Comparison of ENCODE assay signal across 8 mouse cellular contexts in genomic region chrX:48208519-48209185, GRCm38 (mm10). TPM values are rescaled to one million over a fixed set of nuclear protein-coding genes. Genes with fewer than 3 reads are reported as not detected.
DNase-seq lines count a peak whose midpoint lies in the region; ATAC-seq and TF ChIP-seq lines count a peak whose summit lies in the region.

Zdhhc9 (minus strand) TSS chrX:48208878.

- H3K4me3 ChIP-seq in heart, embryonic 11.5 days (ENCODE audit: low read depth, low read length), result peak within 1 kb of the TSS; percentile 66
- H3K4me3 ChIP-seq in kidney, embryonic 16.5 days (ENCODE audit: low read length), result peak within 1 kb of the TSS; percentile 60
- peak within 1 kb of the TSS; percentile 98 for H3K4me3 ChIP-seq in liver, adult 2 months (ENCODE audit: insufficient read depth, low read depth, low read length)
- peak within 1 kb of the TSS; percentile 64 for H3K4me3 ChIP-seq in myocyte

- peaks cover 9% of the 10 kb centered on the region; the same call in 1 of the 2 replicates for H3K79me2 ChIP-seq in liver, adult 2 months (ENCODE audit: control insufficient read depth, insufficient read depth, low read length)
- H3K79me2 ChIP-seq in myocyte (ENCODE audit: control insufficient read depth, insufficient read depth), result no peaks in the 10 kb centered on the region

- no peak for TF ChIP-seq CTCF in liver, adult 2 months (IDR thresholded peaks at IDR 0.05; ENCODE audit: low read depth, low read length)

- DNase-seq in B cell, adult 2 months, result peak; percentile 83 to 86
- peak; percentile 96 for DNase-seq in brain, adult 2 months (ENCODE audit: low read depth, low spot score)
- DNase-seq in liver, adult 2 months (ENCODE audit: extremely low read depth, low read depth, low spot score), result peak; percentile 86
- DNase-seq in splenic B cell, adult 2 months (ENCODE audit: low read depth, low spot score), result peak; percentile 92

- peaks cover 4% of the 10 kb centered on the region; the same call in 1 of the 2 replicates for H3K27me3 ChIP-seq in heart, embryonic 11.5 days (ENCODE audit: control insufficient read depth, insufficient read depth, low read length)
- no peaks in the 10 kb centered on the region for H3K27me3 ChIP-seq in kidney, embryonic 16.5 days (ENCODE audit: insufficient read depth, low read length)
- no peaks in the 10 kb centered on the region for H3K27me3 ChIP-seq in liver, adult 2 months (ENCODE audit: control insufficient read depth, insufficient read depth, low read length)
- H3K27me3 ChIP-seq in myocyte (ENCODE audit: control insufficient read depth, insufficient read depth, insufficient read length), result no peaks in the 10 kb centered on the region
- no peaks in the 10 kb centered on the region for H3K27me3 ChIP-seq in splenic B cell, adult 2 months (ENCODE audit: control insufficient read depth, insufficient read depth, low read length, poor library complexity, severe bottlenecking)

- H3K9ac ChIP-seq in heart, embryonic 11.5 days (ENCODE audit: low read depth, low read length), result peak within 1 kb of the TSS; percentile 72
- H3K9ac ChIP-seq in kidney, embryonic 16.5 days (replicated peaks; ENCODE audit: low read length), result peak within 1 kb of the TSS; percentile 75
- H3K9ac ChIP-seq in liver, adult 2 months (ENCODE audit: low read depth, low read length), result peak within 1 kb of the TSS; percentile 98

- H3ac ChIP-seq in myocyte (ENCODE audit: control insufficient read depth, insufficient read length), result peak within 1 kb of the TSS; percentile 64

- H3K9me3 ChIP-seq in heart, embryonic 11.5 days (replicated peaks; ENCODE audit: control insufficient read depth, low read length), result no peaks in the 10 kb centered on the region
- H3K9me3 ChIP-seq in kidney, embryonic 16.5 days (ENCODE audit: low read length), result no peaks in the 10 kb centered on the region

- peak; percentile 100 for ATAC-seq in erythroblast, adult 5-6 weeks (replicated peaks; ENCODE audit: low FRiP score, poor library complexity, severe bottlenecking)
- peak; percentile 96 for ATAC-seq in heart, embryonic 11.5 days (replicated peaks; ENCODE audit: insufficient number of reproducible peaks, low FRiP score, low TSS enrichment)
- peak; percentile 98 for ATAC-seq in kidney, embryonic 16.5 days (ENCODE audit: low FRiP score, low TSS enrichment)

- peak; percentile 73 for TF ChIP-seq POLR2A in liver, adult 2 months (IDR thresholded peaks at IDR 0.05; ENCODE audit: extremely low read depth, insufficient read depth, low read length)
- peak; percentile 40 for TF ChIP-seq POLR2A in myocyte (IDR thresholded peaks at IDR 0.05; ENCODE audit: insufficient read length, low read depth)

- no peak within 1 kb of the TSS for H3K27ac ChIP-seq in heart, embryonic 11.5 days (ENCODE audit: low read depth, low read length)
- peak within 1 kb of the TSS; percentile 55; the same call in 1 of the 2 replicates for H3K27ac ChIP-seq in kidney, embryonic 16.5 days (ENCODE audit: low read length)
- peak within 1 kb of the TSS; percentile 96 for H3K27ac ChIP-seq in liver, adult 2 months (replicated peaks; ENCODE audit: insufficient read depth, low read depth, low read length)

- no peaks in the 10 kb centered on the region for H3K36me3 ChIP-seq in heart, embryonic 11.5 days (ENCODE audit: control insufficient read depth, insufficient read depth, low read length)
- H3K36me3 ChIP-seq in kidney, embryonic 16.5 days (ENCODE audit: insufficient read depth, low read length), result no peaks in the 10 kb centered on the region
- peaks cover 4% of the 10 kb centered on the region for H3K36me3 ChIP-seq in liver, adult 2 months (ENCODE audit: control insufficient read depth, insufficient read depth, low read length)
- no peaks in the 10 kb centered on the region for H3K36me3 ChIP-seq in myocyte (ENCODE audit: control insufficient read depth, insufficient read depth)
- no peaks in the 10 kb centered on the region for H3K36me3 ChIP-seq in splenic B cell, adult 2 months (ENCODE audit: control insufficient read depth, insufficient read depth, low read length, poor library complexity, severe bottlenecking)

- H3K4me1 ChIP-seq in heart, embryonic 11.5 days (ENCODE audit: control insufficient read depth, insufficient read depth, low read length), result peaks cover 4% of the 10 kb centered on the region; the same call in 1 of the 2 replicates
- H3K4me1 ChIP-seq in kidney, embryonic 16.5 days (ENCODE audit: insufficient read depth, low read length), result peaks cover 5% of the 10 kb centered on the region; the same call in 1 of the 2 replicates
- H3K4me1 ChIP-seq in liver, adult 2 months (ENCODE audit: control insufficient read depth, insufficient read depth, low read length), result peaks cover 9% of the 10 kb centered on the region

- peak within 1 kb of the TSS; percentile 64 for H3K4me2 ChIP-seq in heart, embryonic 11.5 days
- H3K4me2 ChIP-seq in kidney, embryonic 16.5 days (replicated peaks; ENCODE audit: low read depth, low read length), result peak within 1 kb of the TSS; percentile 57
- peak within 1 kb of the TSS; percentile 83 for H3K4me2 ChIP-seq in myocyte (ENCODE audit: low read depth)

- WGBS in heart, embryonic 11.5 days (ENCODE audit: insufficient replicate concordance), result 12% methylated on average over 34 of the region's 34 CpGs
- WGBS in kidney, embryonic 16.5 days, result 21% methylated on average over 34 of the region's 34 CpGs
- WGBS in liver, adult 2 months, result under 1% methylated on average over 32 of the region's 34 CpGs

TF ChIP-seq in myocyte, 11 proteins besides CTCF, POLR2A, EP300 and RAD21:
- no peak for TF ChIP-seq USF1 (IDR thresholded peaks at IDR 0.05; ENCODE audit: low read depth)
- peak; percentile 35 for TF ChIP-seq POLR2AphosphoS2 (IDR thresholded peaks at IDR 0.05; ENCODE audit: insufficient read length, low read depth)

RNA-seq across cellular contexts. Expression of gene Zdhhc9, which starts in this region (rescaled TPM):
- 9.6 and 14.6 TPM in 2 replicates for total RNA-seq in erythroblast, adult 5-6 weeks (2015; ENCODE audit: low replicate concordance)
- 1.4 and 4.3 TPM in 2 replicates for total RNA-seq in erythroblast, adult 5-6 weeks (2017; ENCODE audit: low replicate concordance)
- polyA plus RNA-seq in heart, embryonic 11.5 days (2014; fragmentation: Nextera tagmentation; extraction: Ambion mirVana), result 2.9 and 3.1 TPM in 2 replicates
- polyA plus RNA-seq in kidney, embryonic 16.5 days (2015; fragmentation: Nextera tagmentation; extraction: Ambion mirVana), result 4.2 and 4.8 TPM in 2 replicates
- total RNA-seq in liver, adult 2 months (2014; rRNA removed), result 36.2 and 46.2 TPM in 2 replicates
- 66.4 and 71.8 TPM in 2 replicates for polyA plus RNA-seq in liver, adult 2 months (2012; rRNA removed)
- polyA plus RNA-seq in myocyte (2012; fragmentation: generic; extraction: Trizol), result 16.6 TPM
